Mouse (Mus musculus) NIH3T3 (cell line): ENCODE measurements around the gene Lims1.

ENCODE experiments used
- DNase-seq: peaks from one replicate; pipeline ENCODE4 v3.0.0-alpha.2; 2012; ENCODE audit warnings: low read depth

The Lims1 gene

DNA sequence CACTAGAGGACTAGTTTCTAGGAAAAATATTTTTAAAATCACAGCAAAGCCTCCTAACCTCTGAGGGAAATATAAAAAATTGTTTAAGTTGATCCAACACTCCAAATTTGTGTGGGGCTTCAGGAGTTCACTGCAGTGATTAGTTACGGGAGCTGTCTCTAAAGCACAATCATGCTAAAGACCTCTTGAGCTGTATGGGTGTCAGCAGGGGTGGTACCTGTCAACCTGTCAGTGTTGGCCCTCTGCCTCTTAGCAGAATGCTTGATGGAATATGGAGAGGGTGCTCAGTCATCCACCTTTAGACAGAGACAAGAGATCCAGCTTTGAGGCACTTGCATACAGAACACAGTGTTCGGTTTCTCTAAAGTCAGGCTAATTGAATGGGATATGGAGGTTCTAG is 60.5 kb downstream of the Lims1 start:
- DNase-seq: no peak

DNA sequence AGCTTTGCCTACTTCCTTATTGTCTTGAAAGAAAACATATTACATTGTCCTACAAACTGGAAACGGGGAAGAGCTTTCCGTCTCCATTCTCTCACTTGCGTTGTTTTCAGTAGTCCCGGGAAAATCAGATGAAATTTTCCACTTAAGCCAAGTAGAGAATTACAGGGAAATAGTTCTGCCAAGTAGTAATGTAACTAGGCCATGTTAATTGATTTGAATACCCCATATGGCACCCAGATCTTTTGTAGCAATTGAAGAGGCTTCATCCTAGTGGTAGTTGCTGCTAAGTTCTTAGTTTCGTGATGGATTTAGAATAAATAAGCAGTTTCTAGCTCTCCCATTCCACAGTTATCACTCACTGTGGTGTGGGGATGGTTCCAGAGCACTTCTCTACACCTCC is 62.4 kb downstream of the Lims1 start:
- DNase-seq: no peak

DNA sequence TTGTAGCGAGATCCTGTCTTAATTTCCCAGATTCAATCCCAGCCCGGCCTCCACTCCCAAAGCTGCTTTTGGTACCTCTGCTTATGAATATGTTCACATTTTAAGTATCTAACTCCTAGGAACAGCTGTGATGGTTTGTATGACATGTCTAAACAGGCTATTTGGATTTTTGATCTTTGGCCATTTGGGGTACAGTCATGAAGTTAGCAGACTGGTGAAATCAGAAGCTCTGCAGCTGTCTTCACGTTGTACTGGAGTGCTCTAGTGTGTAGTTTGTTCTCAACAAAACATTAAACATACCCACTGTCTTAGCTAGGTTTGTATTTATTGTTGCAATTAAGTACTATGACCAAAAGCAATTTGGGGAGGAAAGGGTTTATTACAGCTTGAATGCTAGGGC is 63.7 kb downstream of the Lims1 start:
- no peak for DNase-seq

DNA sequence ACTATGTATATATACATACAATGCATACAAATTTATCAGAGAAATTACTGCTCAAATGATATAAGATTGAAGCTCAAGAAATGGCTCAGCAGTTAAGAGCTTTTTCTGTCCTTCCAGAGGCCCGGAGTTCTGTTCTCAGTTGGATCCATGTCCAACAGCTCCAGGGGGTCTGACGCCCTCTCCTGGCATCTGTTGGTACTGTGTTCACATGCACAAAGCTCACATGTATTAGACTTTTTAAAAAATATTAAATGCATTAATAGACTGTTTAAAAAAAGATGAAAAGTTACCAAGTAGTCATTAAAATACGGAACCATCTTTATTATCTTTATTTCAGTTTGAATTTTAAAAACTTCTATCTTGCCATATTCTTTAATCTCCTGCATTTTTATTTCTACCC is 65.4 kb downstream of the Lims1 start:
- no peak for DNase-seq

DNA sequence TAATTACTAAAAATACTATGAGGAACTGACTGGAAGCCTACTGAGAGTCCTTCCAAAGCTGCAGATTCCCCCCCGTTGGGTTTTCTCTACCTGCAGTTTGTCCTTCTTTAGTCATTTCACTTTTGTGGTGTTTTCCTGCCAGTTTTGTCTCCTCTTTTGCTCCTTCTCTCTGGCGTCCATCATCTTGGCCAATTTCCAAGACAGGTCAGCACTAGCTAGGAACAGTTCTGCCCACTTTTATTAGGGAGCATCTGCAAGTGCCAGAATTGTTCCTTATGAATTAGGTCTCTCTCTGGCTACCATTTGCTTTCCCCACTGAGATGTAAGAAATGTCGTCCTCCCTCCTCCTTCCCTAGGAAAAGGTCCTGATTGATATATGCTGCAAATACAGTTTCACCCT is 65.9 kb downstream of the Lims1 start:
- DNase-seq: no peak

DNA sequence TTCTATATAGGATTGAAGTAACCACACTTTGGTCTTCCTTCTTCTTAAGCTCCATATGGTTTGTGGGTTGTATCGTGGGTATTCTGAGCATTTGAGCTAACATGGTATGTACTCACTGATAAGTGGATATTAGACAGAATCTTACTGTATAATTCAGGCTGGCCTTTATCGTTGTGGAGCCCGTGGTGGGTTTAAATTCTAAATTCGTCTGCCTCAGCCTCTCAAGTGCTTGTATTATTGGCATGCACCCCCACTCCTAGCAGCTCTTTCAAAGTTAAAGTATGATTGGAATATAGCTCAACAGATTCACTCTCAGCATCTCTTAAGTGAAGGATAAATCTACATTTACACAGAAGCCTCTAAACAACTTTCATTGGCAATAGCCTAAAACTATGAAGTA is 69.2 kb downstream of the Lims1 start:
- no peak for DNase-seq

DNA sequence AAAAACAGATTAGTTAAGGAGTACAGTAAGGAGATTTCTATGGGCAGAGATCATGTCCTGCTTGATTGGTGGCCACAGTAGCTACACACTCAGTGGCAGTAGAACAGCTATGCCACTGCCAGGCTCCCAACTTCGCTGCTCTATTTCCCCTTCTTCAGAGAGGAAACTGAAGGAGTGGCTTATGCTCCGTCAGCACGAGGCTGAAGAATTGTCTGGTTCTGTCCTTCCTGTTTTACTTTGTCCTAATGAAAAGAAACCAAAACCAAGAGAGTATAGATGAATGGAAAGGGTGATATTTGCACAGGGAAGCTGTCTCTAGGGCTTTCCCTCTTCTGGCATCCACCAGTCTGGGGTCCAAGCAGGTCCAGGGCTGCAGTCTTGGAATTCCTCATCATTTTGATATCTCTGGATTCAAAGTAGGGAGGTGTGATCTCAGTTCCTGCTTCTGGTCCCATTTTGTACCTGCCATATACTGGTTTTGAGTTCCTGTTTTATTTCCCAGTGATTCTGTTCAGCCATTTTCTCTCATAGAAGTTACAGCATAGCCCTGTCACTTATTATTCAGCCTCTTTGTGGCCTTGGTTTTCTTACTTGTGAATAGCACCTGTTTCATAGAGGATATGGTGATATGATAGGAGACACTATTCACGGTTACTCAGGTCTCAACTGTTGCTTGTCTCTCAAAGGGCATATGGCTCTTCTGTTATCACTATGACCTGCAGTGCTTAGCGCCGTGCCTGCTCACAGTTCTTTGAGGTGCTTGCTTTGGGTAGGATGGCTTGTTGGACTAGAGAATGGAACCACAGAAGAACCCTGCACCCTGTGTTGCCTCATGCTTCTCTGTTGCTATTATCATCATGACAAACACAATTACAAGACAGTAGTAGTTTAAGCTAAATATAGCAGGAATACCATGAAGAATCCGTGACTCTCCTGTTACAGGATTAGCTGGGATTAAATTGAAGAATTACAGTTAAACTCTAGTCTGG is 70.1 kb downstream of the Lims1 start:
- no peak for DNase-seq

DNA sequence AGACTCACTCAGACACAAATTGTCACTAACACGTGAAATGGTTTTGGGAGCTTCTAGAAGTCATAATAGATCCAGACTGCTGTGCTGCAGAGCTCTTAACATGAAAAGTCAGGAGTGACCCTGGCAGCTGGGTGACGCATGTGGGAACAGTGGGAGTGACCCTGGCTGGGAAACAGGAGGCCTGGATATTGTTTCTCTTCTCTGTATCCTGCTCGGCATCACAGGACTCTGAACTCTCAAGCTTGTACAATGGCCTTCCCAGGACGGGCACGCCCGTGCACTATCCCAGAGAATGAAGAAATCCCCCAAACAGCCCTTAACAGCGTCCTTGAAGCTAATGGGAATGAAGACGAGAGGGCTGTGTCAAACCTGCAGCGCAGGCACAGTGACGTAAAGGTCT is 70.9 kb downstream of the Lims1 start:
- no peak for DNase-seq

DNA sequence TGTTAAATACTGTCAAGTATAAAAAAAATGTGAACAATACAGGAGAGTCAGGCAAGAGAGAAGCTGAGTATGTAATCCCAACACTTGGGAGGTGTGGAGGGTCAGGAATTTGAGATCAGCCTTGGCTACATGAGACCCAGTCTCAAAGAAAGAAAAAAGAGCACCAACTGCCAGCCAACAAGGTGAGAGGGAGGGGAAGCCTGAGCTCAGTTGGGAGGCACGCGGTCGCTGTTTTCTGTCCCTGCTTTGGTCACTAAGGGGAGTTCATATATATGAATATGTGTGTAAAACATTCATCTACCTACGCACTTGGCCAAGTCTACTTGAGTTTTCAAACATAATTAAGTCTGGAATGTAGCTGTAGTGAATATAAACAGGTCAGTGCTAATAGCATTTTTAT is 72.0 kb downstream of the Lims1 start:
- no peak for DNase-seq

DNA sequence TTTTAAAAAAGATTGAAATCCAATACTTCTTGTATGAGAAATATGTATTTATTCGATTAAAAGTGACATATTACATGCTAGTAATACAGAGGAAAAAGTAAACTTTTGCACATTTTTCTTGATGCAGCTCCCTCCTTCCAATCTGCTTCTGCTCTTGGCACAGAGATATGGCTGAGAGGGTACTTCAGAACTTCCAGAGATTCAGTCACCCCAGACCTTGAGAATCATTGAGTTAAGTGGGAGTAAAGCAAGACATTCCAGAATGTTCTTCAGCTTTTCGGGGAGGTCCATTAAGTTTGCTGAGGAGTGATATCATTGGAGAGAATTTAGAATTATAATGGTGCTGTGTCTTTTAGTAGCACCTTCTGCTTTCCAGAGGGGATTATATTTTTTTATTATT is 72.5 kb downstream of the Lims1 start:
- DNase-seq: no peak

DNA sequence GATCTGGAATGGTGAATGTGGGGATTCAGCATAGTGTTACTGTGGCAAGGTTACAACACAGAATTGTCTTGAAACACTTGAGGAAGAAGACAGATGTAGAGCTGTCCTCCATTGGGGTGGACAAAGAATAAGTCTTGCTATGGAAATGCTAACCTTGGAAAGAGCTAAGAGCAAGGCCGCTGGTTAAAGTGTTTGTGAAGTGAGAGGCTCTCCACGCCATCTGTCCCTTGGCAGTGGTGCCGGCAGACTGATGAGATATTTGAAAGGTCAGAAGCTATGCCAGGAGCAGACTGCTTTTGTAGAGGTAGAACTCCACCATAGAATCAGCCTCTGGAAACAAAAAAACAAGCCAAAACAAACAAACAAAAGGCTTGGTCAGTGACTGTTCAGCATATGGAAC is 73.3 kb downstream of the Lims1 start:
- no peak for DNase-seq

DNA sequence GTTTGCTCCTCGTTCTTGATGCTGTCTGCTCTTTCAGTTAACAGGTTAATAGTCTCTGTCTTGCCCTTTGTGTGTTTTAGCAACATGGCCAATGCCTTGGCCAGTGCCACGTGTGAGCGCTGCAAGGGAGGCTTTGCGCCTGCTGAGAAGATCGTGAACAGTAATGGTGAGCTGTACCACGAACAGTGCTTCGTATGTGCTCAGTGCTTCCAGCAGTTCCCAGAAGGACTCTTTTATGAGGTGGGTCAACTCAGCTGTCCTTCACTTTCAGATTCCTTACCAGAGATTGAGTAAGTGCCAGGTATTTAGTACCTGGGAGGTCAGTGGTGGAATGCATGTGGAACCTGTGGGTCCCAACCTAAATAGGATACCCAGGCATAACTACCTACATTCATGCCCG is 75.7 kb downstream of the Lims1 start:
- no peak for DNase-seq

DNA sequence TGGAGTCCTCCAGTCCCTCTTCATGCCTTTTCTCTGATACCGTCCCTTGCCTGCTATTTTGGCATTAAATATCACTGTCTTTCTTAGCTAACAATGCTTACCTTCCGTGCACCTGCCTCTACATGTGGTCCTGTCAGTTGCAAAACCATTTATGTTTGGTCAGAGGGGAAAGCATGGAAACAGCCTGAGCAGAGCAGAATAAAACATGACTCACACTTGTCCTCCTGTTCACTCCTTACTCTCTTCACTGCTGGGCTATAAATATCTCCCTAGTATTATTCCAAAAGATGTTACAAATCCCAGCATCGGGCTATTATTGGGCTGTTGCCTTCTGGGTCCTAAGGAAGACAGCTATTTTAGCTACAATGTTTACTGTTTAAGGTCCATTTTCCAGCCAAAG is 78.6 kb downstream of the Lims1 start:
- peak; percentile 63 for DNase-seq

DNA sequence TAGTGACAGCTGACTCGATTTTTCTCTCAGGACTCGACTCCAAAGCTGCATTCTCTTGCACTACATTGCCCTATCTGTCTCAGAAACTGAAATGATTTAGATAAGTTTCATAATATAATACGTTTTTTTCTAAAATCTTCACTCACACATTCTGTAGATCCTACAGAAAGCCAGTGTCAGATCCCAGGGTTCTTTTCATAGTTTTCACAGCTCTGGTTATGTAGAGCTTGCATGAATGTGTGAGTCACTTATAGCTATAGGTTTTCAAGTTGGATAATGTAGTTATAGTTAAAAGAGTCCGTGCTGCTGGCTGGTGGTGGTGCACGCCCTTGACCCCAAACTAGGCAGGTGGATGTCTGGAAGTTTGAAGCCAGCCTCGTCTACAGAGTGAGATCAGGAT is 81.4 kb downstream of the Lims1 start:
- no peak for DNase-seq

DNA sequence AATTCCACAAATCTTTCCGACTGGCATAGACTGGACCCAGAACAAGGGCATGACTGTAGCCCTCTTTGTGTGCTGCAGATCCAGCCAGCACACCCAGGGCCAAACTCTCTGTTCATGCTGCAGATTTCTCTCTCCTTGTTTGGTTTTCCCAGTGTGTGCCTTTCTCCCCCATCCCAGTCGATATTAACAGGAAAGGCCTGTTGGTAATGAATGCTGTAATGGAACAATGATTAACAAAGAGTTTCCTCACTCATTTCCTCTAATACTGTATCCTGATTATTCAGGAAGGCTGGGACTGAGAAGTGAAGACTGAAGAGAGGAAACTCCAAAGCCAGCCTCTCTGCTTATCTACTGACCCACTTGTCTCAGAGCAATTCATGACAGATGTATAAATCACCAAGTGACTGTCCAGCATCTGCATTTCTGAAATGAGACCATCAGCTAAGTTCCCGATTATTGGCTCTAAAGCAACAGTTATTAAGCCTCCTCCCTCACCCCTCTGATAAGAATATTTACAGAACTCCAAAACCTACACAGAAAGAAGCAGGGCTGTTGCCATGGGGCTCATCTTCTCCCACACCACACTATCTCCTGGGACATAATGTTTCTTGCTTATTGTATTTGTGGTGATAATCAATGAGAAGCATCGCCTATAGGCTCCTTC is 82.2 kb downstream of the Lims1 start:
- no peak for DNase-seq

DNA sequence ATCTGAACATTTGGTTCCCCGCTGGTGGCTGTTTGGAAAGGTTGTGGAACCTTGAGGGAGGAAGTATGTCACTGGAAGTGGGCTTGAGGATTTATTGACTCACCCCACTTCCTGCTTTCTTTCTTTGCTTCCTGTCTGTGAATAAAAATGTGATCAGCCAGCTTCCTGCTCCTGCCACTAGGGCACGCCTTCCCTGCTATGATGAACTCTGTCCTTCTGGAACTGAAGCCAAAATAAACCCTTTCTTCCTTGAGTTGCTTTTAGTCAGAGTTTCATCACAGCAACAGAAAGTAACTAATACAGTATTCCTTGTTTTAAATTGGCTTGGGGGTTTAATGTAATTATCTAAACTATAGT is 82.7 kb downstream of the Lims1 start:
- peak; percentile 30 for DNase-seq

DNA sequence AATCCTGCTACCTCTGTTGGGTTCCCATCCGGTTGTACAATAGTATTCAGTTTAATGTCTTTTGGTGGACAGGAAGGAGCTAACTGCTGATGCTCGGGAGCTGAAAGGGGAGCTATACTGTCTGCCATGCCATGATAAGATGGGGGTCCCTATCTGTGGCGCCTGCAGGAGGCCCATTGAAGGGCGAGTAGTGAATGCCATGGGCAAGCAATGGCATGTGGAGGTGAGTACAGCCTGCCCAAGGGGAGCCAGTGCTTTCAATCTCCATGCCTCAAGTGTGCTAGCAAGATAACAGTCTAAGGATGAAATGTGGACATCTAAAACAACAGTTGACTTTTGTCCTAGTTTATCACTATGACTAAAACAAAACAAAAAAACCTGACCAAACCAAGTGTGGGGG is 89.1 kb downstream of the Lims1 start:
- DNase-seq: no peak

DNA sequence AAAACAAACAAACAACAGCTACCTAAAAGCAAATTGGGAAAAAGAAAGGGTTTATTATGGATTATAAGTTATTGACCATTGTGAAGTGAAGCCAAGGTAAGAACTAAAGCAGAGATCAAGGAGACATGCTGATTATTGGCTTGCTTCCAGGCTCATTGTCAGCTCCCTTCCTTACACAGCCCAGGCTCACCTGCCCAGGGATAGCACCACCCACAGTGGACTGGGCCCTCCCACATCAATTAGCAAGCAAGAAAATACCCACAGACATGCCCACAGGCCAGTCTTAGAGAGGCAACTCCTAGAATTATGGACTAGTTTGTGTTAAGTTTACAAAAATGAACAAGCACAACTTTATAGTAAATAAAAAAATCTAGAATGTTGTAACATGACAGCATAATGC is 89.6 kb downstream of the Lims1 start:
- DNase-seq: no peak

DNA sequence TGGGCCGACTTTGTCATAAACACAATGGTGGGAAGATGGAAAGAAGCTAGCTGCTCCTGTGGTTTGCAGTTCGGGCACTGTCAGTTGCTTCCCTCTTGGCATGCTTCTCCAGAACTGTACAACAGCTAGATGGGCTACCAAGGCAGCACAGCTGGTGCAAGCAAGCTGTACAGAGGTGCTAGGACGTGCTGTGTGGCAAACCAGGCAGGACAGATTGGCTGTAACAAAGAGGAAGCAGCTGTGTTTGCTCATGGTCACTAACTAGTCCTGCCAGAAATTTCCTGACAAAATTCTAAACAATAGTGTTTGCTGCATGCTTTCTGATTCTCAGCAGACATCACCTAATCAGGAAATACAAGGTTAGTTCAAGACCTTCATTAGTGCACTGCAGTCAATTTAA is 93.4 kb downstream of the Lims1 start:
- no peak for DNase-seq

DNA sequence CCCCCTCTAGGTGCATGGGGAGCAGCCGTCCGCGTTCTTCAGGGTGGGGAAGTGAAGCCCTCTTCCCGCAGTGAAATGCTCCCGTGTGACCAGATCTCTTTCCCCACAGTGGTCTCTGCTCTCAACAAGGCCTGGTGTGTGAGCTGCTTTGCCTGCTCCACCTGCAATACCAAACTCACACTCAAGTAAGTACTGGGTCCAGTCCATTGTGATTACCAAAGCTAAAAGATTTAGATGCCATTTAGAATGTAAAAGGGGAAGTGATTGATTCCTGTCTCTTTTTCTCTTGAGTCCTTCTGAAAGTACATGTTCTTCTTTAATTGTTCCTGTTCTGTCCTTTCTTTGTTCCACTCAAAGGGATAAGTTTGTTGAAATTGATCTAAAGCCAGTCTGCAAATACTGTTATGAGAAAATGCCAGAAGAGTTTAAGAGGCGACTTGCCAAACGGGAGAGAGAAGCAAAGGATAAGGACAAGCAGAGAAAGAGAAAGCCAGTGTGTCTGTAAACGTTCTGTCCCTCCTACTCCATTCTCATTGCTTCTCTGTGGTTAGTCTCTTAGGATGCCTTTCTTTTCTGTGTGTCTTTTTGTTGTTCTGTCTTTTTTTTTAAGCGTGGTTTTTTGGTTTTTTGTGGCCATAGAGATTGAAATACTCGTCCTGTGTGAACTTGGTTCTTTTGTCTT is 95.2 kb downstream of the Lims1 start:
- DNase-seq: no peak

DNA sequence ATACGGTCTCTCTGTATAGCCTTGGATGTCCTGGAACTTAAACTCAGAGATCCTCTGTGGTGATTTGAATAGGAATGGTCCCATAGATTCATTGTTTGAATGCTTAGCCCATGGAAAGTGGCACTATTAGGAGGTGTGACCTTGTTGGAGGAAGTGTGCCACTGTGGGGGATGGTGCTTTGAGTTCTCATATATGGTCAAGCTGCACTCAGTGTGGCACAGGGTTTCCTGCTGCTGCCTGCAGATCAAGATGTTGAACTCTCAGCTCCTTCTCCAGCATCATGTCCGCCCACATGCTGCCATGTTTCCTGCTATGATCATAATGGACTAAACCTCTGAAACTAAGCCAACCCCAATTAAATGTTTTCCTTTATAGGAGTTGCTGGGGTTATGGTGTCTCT is 104.7 kb downstream of the Lims1 start:
- DNase-seq: no peak

DNA sequence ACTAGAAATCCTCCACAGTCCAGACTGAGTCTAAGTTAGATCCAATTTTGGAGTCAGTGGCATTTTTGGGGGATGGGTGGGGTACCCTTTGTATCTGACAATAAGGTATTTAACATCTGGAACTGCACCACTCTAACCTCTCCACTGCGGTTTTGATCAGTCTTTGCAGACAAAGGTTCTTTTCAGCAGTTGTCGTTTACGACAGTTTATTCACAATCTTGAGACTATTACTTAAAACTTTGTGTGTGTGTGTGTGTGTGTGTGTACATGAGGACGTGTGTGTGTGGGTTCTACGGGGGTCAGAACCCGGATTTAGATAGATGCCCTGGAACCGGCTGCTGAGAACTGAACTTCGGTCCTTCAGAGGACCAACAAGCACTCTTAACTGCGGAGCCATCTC is 122.6 kb downstream of the Lims1 start:
- DNase-seq: peak; percentile 71
